Mouse (Mus musculus) MEL (cell line): ENCODE data around the gene Mmrn1.

ENCODE experiments used
- CTCF ChIP-seq, 3 experiments: IDR thresholded peaks in 2 of 3; conservative IDR thresholded peaks in 1 of 3; 2 replicates each; pipeline ENCODE4 v1.5.1; 2011 to 2012; ENCODE audit warnings: low read length in 3 of 3, low read depth in 2 of 3, mild to moderate bottlenecking in 2 of 3, improper control_type of control experiment in 1 of 3, inconsistent platforms in 1 of 3, mixed read lengths in 1 of 3, moderate library complexity in 1 of 3; ENCODE audit not compliant: control insufficient read depth in 1 of 3, insufficient read depth in 1 of 3, poor library complexity in 1 of 3, severe bottlenecking in 1 of 3
- GATA1 ChIP-seq: IDR thresholded peaks from 2 replicates; pipeline ENCODE4 v1.6.1; 2011; ENCODE audit warnings: low read depth, low read length, improper control_type of control experiment
- MAFK ChIP-seq: IDR thresholded peaks from 2 replicates; pipeline ENCODE4 v1.6.1; 2011; ENCODE audit warnings: low read depth, mild to moderate bottlenecking, low read length, improper control_type of control experiment, borderline replicate concordance
- MYC ChIP-seq: IDR thresholded peaks from 2 replicates; pipeline ENCODE4 v1.6.1; 2011; ENCODE audit warnings: low read depth, mild to moderate bottlenecking, low read length, improper control_type of control experiment, moderate library complexity
- ZMIZ1 ChIP-seq: IDR thresholded peaks from 2 replicates; pipeline ENCODE4 v1.6.1; 2012; ENCODE audit warnings: low read depth, mild to moderate bottlenecking, inconsistent platforms, low read length, improper control_type of control experiment, moderate library complexity

- no peak for TF ChIP-seq ZMIZ1
- no peak for TF ChIP-seq MAFK
- no peak for TF ChIP-seq CTCF (IDR thresholded peaks at IDR 0.05 in 2 of 3, conservative IDR thresholded peaks at IDR 0.05 in 1 of 3; ENCODE audit: control insufficient read depth in 1 of 3, insufficient read depth in 1 of 3, low read depth in 2 of 3, low read length in 3 of 3, poor library complexity in 1 of 3, severe bottlenecking in 1 of 3)
- TF ChIP-seq MYC: no peak
- no peak for TF ChIP-seq GATA1
These were observed 19.8 kb downstream of the Mmrn1 start for GRCm38 (mm10) chr6:60944621-60945020.
